Mouse (Mus musculus) gastrocnemius, adult 2 months (tissue): ENCODE results near the gene Ppp4r3a. TPM values are rescaled to one million over a fixed set of nuclear protein-coding genes. Genes with fewer than 3 reads are reported as not detected.
A peak's percentile ranks its signal among the peaks of the same experiment; 100 is the strongest.

Experiments used
- DNase-seq: peaks from one replicate; pipeline ENCODE4 v3.0.0; 2022
- H3K27ac ChIP-seq: fragments of 200-600 bp; 2 replicates; pipeline ENCODE4 v1.8.1; 2022; ENCODE audit warnings: mild to moderate bottlenecking
- H3K4me3 ChIP-seq: fragments of 200-600 bp; 2 replicates; pipeline ENCODE4 v1.8.1; 2022; ENCODE audit warnings: mild to moderate bottlenecking, moderate library complexity
- CTCF ChIP-seq: fragments of 200-600 bp; IDR thresholded peaks from 2 replicates; pipeline ENCODE4 v1.8.1; 2022; ENCODE audit warnings: antibody characterized with exemption, mild to moderate bottlenecking, moderate library complexity
- intact Hi-C: fragments of 180-260 bp; cut with DNase I; formaldehyde crosslinking; loops from one replicate; pipeline ENCODE4 v1.15.1; 2025
- total RNA-seq, 2 experiments: library from RNA; stranded (reverse); gene quantifications; 2 replicates each; pipeline ENCODE4 v1.2.3; 2021

The Ppp4r3a gene
- total RNA-seq, 2 experiments from 2014 or later, result 19.9 to 20.6 TPM

- Histone ChIP-seq H3K27ac (peak overlapping the region; percentile 97), H3K4me3 (no peak overlapping the region)
- TF ChIP-seq CTCF, result no peak
- DNase-seq, result peak; percentile 73
- intact Hi-C loops, result no loop called here
These were observed 77.7 kb downstream of the Ppp4r3a start for GRCm38 (mm10) chr12:101005665-101006420.

GRCm38 (mm10) chr12:101004982-101005381, 78.5 kb downstream of the Ppp4r3a start:
- no peak overlapping the region for H3K4me3 ChIP-seq
- no peak for DNase-seq
- TF ChIP-seq CTCF, result no peak
- peak overlapping the region; percentile 97 for H3K27ac ChIP-seq
- intact Hi-C loops, result no loop called here

DNA sequence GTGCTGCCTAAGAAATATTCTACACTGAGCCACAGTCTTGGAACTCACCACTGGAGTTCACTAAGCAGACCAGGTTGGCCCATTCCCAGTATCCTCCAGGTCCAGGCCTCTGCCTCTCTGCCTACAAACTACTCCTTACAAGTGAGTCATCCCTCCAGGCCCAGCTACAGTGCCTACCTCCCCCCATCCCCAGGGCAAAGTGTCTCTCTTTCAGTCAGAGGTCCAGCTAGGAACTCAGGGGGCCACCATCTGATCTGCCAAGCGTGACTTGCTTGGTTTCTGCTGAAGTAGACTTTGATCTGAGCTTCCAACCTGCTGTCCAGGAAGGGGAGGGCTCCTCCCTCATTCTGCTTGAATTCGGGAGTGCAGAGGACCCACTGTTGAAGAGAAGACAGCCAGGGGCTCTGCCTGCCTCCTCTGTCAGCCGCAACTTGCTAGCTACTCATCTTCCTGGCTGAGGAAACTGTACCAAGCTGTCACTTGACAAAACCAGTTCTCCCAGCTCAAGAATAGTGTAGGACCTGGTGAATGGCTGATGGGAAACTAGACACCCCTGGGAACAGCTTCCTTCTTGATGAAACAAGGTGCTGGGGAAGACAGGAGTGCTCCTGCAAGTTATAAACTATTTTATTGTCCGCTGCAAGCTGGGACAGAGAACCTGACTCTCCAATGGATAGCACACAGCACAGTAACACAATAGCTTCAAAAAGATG, 80.5 kb downstream of the Ppp4r3a start:
- Histone ChIP-seq H3K4me3 (no peak overlapping the region), H3K27ac (peak overlapping the region; percentile 63)
- intact Hi-C loops, result no loop called here
- DNase-seq, result no peak
- TF ChIP-seq CTCF, result no peak

- DNase-seq, result no peak
- no peak overlapping the region for H3K4me3 ChIP-seq
- intact Hi-C loops, result no loop called here
- H3K27ac ChIP-seq, result peak overlapping the region; percentile 78; the same call in 1 of the 2 replicates
- no peak for TF ChIP-seq CTCF
These were observed 84.2 kb downstream of the Ppp4r3a start for GRCm38 (mm10) chr12:100999061-100999954.

DNA sequence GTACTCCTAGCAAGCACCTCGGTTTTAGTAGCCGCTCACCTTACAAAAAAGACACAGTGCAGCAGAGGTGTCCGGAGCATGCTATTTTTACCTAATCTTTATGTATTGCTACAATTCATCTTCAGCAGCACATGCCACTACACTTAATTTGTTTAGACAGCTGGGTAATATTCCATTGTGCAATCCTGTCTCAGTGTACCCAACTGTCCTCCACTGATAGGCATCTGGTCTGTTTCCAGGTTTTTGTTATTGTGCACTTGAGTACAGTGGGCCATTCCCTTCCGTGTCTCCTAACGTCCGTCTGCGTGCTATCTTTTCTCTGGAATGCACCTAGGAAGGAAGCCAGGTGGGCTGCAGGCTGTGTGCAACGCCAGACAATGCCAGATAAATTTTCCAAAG, 84.9 kb downstream of the Ppp4r3a start:
- no peak for TF ChIP-seq CTCF
- H3K4me3 ChIP-seq, result no peak overlapping the region
- intact Hi-C loops, result no loop called here
- peak overlapping the region; percentile 78 for H3K27ac ChIP-seq
- DNase-seq, result no peak

DNA sequence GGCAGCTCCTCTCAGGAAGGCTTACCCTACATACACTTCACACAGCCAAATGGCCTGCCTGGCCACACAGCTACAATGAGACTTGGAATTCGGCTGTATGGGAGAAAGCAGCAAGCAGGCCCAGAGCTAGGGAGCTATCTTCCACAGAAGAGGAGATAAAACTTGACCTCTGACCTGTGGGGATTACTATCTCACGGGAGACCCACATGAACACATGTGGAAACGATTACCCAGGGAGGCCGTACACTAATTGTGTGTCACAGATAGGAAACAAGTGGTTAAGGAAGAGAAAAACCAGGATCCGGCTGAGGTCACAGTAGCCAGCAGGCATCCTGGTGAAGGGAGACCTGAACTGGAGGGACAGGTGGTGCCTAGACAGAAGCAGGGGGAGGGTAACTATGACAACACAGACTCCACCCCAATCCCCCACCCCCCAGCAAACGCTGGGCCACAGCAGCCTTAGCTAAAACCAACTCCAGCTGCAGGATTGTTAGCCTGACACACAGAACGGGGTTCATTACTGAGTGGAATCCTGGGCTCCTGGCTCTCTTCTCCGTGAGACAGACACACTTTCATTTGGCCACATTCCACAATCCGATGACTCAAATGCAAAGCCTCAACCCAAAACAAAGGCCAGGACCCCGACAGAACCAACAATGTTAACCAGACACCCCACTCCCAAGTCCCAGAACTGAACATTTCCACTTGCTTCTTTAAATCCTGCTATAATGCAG, 85.5 kb downstream of the Ppp4r3a start:
- no peak overlapping the region for H3K4me3 ChIP-seq
- peak overlapping the region; percentile 78 for H3K27ac ChIP-seq
- DNase-seq, result no peak
- intact Hi-C loops, result no loop called here
- TF ChIP-seq CTCF, result no peak

DNA sequence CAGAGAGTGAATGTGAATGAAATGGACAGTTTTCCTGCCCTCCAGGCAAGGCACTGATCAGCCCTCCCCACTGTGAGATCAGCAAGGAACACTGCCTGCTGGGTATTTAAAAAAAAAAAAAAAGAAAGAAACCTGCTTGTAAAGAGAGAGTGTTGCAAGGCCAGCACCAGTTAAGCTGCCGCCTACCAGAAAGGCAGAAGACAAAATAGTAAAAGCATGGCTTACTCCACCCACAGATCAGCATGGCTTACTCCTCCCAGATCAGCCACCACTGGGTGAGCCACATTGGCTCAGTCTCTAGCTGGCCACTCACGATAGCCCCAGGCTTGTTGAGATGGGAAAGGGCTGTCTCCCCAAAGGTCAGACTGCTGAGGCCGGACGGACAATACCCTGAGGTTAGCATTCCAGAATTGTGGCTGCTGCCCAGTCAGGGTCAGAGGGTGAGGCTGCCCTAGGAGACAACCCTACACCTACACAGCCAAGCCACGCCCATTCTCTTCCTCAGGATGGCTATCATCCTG, 87.1 kb downstream of the Ppp4r3a start:
- no peak for DNase-seq
- no peak overlapping the region for H3K4me3 ChIP-seq
- intact Hi-C loops, result no loop called here
- no peak for TF ChIP-seq CTCF
- H3K27ac ChIP-seq, result peak overlapping the region; percentile 78

GRCm38 (mm10) chr12:100995607-100996377, 87.7 kb downstream of the Ppp4r3a start:
- TF ChIP-seq CTCF, result no peak
- intact Hi-C loops, result no loop called here
- H3K27ac ChIP-seq, result peak overlapping the region; percentile 78
- no peak for DNase-seq
- no peak overlapping the region for H3K4me3 ChIP-seq

DNA sequence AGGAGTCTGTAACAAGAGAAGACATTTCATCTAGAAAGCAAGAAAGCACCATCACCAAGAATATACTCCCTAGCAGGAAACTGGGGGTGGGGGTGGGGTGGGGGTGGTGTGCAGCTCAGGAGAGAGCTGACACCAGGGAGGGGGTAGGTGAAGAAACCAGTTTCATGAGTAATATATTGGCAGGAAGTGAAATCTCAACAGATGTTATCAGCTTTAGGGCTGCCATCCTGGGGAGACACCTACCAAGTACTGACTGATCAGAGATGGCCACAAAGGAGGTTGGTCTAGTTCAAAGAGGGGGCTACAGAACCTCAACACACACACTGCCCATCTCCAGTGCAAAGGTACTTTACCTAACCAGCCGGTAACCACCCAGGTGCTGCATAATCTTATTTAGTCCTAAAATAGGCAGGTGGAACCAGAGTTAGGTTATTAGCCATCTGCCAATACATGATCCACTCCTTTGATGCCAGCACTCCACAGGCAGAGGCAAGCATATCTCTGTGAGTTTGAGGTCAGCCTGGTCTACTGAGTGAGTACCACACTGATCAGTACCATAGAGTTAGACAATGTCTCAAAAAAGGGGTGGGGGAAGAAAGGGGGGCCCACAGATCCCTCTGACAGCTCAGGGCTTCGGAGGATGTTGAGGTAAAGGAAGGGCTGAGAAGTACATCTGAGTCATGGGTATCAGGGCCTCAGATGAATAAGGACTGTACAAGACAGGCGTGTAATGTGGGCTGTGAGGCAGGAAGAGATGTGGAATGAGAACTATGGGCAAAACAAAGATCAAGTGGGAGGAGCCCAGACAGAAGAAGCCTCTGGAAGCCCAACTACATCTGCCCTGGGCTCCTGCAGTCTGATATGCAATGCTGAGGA, 89.1 kb downstream of the Ppp4r3a start:
- TF ChIP-seq CTCF, result no peak
- Histone ChIP-seq H3K27ac (peak overlapping the region; percentile 78), H3K4me3 (no peak overlapping the region)
- DNase-seq, result no peak
- intact Hi-C loops, result no loop called here

- H3K27ac ChIP-seq, result peak overlapping the region; percentile 78
- TF ChIP-seq CTCF, result no peak
- intact Hi-C loops, result no loop called here
- no peak overlapping the region for H3K4me3 ChIP-seq
- DNase-seq, result no peak
These were observed 90.4 kb downstream of the Ppp4r3a start for GRCm38 (mm10) chr12:100993146-100993545.

DNA sequence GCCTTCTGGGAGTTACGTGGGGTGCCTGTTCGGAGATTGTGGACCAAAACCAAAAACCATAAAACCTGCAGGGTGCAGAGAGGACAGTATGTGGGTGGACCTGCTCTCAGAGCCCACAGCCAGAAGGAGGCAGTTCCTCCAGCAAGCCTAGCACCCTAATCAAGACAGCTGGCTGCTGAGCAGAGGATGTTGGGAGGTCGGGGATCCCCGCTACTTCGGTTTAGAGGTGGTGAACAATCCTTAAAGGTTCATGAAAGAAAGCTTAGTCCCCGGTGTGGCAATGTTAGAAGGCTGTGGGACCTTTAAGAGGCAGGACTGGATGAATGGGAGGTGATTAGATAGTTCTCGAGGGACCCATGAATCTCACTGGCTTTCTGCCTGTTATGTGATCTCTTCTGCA, 91.0 kb downstream of the Ppp4r3a start:
- Histone ChIP-seq H3K27ac (peak overlapping the region; percentile 78), H3K4me3 (no peak overlapping the region)
- no peak for TF ChIP-seq CTCF
- no peak for DNase-seq
- intact Hi-C loops, result no loop called here
